Mouse (Mus musculus): Measurements from ENCODE around the gene Cped1. TPM values are rescaled to one million over a fixed set of nuclear protein-coding genes. Genes with fewer than 3 reads are reported as not detected.

The Cped1 gene
- polyA plus RNA-seq, 1 experiment from 2014 or later: 10.4 TPM

DNA sequence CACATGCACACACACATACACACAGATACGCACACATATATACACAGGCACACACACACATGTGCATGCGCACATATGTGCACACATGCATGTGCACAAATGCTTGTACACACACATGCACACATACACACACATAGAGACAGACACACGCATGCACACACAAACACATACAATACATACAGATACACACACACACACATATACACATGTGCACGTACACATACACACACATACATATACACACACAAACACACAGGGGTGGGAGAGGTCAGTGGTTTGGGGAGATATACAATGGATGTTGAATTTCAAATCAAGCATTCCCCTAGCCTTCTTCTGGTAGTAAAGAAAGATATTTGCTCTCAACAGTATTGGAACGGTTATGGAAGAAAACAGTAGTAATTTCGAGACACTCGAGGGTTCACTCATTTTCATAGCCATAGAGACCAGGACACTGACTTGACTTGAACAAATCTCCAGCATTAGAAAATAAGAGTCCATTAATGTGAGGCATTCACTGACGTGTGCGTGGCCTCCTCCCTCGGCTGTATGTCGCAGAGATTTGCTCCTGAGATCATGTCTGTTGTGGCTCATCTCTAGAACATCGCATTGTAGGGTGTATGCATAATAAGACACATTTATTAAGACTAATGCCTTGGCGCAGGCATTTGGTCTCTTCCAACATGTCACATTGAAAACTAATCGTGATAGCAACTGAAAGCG is 85.0 kb downstream of the Cped1 start:
- H3K36me3 ChIP-seq (ENCODE audit: control insufficient read depth, insufficient read depth, low read length): no peaks in the 10 kb centered on the region
- H3K27me3 ChIP-seq (ENCODE audit: control insufficient read depth, insufficient read depth, low read length): no peaks in the 10 kb centered on the region
- no peaks in the 10 kb centered on the region for H3K4me1 ChIP-seq (replicated peaks; ENCODE audit: control insufficient read depth, insufficient read depth)
- peak overlapping the region; percentile 56 for H3K27ac ChIP-seq (replicated peaks)
- H3K9me3 ChIP-seq (ENCODE audit: control insufficient read depth, low read length): no peaks in the 10 kb centered on the region
- 70% methylated on average over 15 of the region's 15 CpGs for WGBS
- ATAC-seq (ENCODE audit: low FRiP score, low TSS enrichment): no peak
- peak overlapping the region; percentile 33 for H3K4me2 ChIP-seq (replicated peaks; ENCODE audit: low read depth)
- no peak for DNase-seq (ENCODE audit: low spot score)
- H3K9ac ChIP-seq (ENCODE audit: low read length): no peak overlapping the region
- peak overlapping the region; percentile 19; the same call in 1 of the 2 replicates for H3K4me3 ChIP-seq (ENCODE audit: low read depth, low read length)
- TF ChIP-seq EP300 (optimal IDR thresholded peaks at IDR 0.05) (no peak), CTCF (IDR thresholded peaks at IDR 0.05; ENCODE audit: low read depth) (no peak)

DNA sequence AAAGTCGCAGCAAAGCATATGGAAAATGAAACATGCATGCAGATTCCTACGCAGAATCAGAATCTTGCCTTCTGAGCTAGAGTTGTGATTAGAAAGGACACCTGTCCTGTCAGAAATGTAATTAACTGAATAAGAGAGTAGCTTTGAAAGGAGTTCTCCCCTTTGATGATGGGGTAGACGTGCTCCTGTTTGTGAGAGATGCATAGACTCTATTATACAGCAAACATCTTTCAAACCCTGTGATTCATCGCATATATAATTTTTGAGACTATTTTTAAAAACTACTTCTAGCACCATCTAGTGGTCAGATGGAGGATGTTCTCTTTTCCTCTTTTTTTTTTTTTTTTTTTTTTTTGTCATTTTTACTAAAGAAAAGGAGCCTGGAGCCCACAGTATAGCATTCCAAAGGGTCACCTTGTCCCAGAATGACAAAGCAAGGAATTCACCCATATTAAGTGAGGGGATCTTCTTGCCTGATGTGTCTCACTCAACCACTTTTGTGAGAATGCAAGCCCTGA is 85.7 kb downstream of the Cped1 start:
- WGBS: 25% methylated on average over 4 of the region's 4 CpGs
- Histone ChIP-seq H3K27ac (replicated peaks) (peak overlapping the region; percentile 56), H3K9me3 (ENCODE audit: control insufficient read depth, low read length) (no peaks in the 10 kb centered on the region), H3K36me3 (ENCODE audit: control insufficient read depth, insufficient read depth, low read length) (no peaks in the 10 kb centered on the region), H3K4me3 (ENCODE audit: low read depth, low read length) (peak overlapping the region; percentile 19; the same call in 1 of the 2 replicates), H3K9ac (ENCODE audit: low read length) (no peak overlapping the region), H3K27me3 (ENCODE audit: control insufficient read depth, insufficient read depth, low read length) (no peaks in the 10 kb centered on the region), H3K4me1 (replicated peaks; ENCODE audit: control insufficient read depth, insufficient read depth) (no peaks in the 10 kb centered on the region), H3K4me2 (replicated peaks; ENCODE audit: low read depth) (peak overlapping the region; percentile 33)
- DNase-seq (ENCODE audit: low spot score) (no peak), ATAC-seq (ENCODE audit: low FRiP score, low TSS enrichment) (no peak)
- no peak for TF ChIP-seq EP300 (optimal IDR thresholded peaks at IDR 0.05)
- peak; percentile 71 for TF ChIP-seq CTCF (IDR thresholded peaks at IDR 0.05; ENCODE audit: low read depth)

DNA sequence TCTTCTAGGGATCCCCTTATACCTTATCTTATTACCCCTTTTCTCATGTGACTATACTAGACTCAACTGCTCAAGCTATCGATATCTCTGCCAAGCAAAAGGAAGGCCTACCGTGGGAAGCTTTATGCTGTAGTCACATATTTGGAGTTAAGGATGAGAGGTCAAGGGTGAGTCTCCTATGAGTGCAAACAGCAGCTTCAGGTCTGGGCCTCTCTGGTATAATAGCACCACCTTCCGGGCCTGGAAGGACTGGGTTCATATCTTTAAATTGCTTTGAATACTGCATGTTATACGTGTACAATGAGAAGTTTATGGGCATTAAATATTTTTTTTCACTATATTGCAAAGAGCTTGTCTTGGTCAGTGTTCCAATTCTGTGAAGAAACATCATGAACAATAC is 87.0 kb downstream of the Cped1 start:
- Histone ChIP-seq H3K4me2 (replicated peaks; ENCODE audit: low read depth) (no peak overlapping the region), H3K4me3 (ENCODE audit: low read depth, low read length) (no peak overlapping the region), H3K9ac (ENCODE audit: low read length) (no peak overlapping the region), H3K36me3 (ENCODE audit: control insufficient read depth, insufficient read depth, low read length) (no peaks in the 10 kb centered on the region), H3K4me1 (replicated peaks; ENCODE audit: control insufficient read depth, insufficient read depth) (no peaks in the 10 kb centered on the region), H3K27ac (replicated peaks) (no peak overlapping the region), H3K27me3 (ENCODE audit: control insufficient read depth, insufficient read depth, low read length) (no peaks in the 10 kb centered on the region), H3K9me3 (ENCODE audit: control insufficient read depth, low read length) (no peaks in the 10 kb centered on the region)
- TF ChIP-seq CTCF (IDR thresholded peaks at IDR 0.05; ENCODE audit: low read depth) (peak; percentile 34; the same call in 1 of the 2 replicates), EP300 (optimal IDR thresholded peaks at IDR 0.05) (no peak)
- 69% methylated on average over 4 of the region's 4 CpGs for WGBS
- DNase-seq (ENCODE audit: low spot score) (no peak), ATAC-seq (ENCODE audit: low FRiP score, low TSS enrichment) (no peak)

DNA sequence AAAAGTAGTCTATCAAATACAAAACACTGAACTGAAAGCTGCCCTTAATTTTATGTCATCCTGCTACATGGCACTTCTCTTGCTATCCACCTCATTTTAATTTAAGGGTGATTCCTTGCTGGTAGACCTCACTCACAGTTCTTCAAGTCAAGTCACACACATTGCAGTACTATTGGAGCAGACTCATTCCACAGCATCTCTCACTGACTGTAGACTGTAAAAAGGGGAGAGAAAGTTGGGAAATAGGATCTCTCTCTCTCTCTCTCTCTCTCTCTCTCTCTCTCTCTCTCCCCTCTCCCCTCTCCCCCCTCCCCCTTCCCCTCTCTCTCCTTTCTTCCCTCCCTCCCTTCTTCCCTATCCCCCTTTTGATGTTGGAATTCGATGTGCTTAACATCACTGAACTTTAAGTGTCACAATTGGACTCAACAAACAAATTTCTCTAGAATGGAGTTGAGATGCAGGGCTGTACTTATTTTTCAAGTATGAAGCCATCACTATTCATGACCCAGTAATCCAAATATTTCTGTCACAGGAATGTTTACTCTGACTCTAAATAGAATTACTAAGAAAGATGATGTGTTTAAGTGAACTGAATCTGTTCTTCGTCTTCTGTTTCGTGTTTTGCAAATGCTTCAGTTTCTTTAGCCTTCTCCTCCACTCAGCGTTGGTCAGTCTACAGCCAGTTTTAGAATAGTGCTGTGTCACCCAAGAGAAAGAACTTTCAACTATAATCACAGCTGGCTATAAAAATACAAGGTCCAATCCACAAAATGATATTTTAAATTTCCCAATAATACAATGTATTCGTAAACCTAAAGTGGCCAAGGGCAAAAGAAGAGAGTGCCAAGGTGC is 88.7 kb downstream of the Cped1 start:
- Histone ChIP-seq H3K9ac (ENCODE audit: low read length) (no peak overlapping the region), H3K9me3 (ENCODE audit: control insufficient read depth, low read length) (no peaks in the 10 kb centered on the region), H3K27ac (replicated peaks) (peak overlapping the region; percentile 61), H3K4me1 (replicated peaks; ENCODE audit: control insufficient read depth, insufficient read depth) (no peaks in the 10 kb centered on the region), H3K27me3 (ENCODE audit: control insufficient read depth, insufficient read depth, low read length) (no peaks in the 10 kb centered on the region), H3K4me2 (replicated peaks; ENCODE audit: low read depth) (no peak overlapping the region), H3K36me3 (ENCODE audit: control insufficient read depth, insufficient read depth, low read length) (no peaks in the 10 kb centered on the region), H3K4me3 (ENCODE audit: low read depth, low read length) (no peak overlapping the region)
- DNase-seq (ENCODE audit: low spot score): no peak
- no peak; the same call in 1 of the 2 replicates for ATAC-seq (ENCODE audit: low FRiP score, low TSS enrichment)
- TF ChIP-seq EP300 (optimal IDR thresholded peaks at IDR 0.05) (no peak), CTCF (IDR thresholded peaks at IDR 0.05; ENCODE audit: low read depth) (no peak)
- WGBS: 40% methylated on average over 5 of the region's 5 CpGs

DNA sequence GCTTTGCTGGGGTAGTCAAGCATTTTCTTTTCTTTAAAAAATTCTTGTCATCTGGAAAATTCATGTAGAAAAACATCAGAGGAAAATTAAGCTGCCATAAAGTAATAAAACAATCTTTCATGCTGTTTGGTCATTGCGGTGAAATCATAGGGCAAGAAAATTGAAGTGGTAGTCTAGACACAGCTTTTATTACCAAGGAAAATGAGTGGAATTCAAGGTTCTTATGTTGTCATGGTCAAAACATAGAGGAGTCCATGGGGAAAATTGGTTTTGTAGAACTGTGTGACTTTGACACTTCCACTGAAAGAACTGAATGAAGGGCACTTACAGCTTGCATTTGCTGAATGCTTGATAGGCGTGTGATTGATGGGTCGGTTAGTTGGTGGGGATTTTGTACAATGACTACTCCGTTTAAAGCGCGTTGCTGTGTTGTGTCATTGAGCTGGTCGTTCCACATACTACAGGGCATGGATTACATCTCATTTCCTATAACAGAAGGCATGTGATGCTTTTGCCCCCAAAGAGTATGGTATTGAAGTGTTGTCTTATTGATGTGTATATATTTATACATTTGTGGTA is 93.1 kb downstream of the Cped1 start:
- Histone ChIP-seq H3K9me3 (ENCODE audit: control insufficient read depth, low read length) (no peaks in the 10 kb centered on the region), H3K9ac (ENCODE audit: low read length) (no peak overlapping the region), H3K4me1 (replicated peaks; ENCODE audit: control insufficient read depth, insufficient read depth) (no peaks in the 10 kb centered on the region), H3K27me3 (ENCODE audit: control insufficient read depth, insufficient read depth, low read length) (no peaks in the 10 kb centered on the region), H3K4me3 (ENCODE audit: low read depth, low read length) (no peak overlapping the region), H3K27ac (replicated peaks) (no peak overlapping the region), H3K4me2 (replicated peaks; ENCODE audit: low read depth) (no peak overlapping the region), H3K36me3 (ENCODE audit: control insufficient read depth, insufficient read depth, low read length) (no peaks in the 10 kb centered on the region)
- DNase-seq (ENCODE audit: low spot score) (no peak), ATAC-seq (ENCODE audit: low FRiP score, low TSS enrichment) (no peak)
- WGBS: 84% methylated on average over 7 of the region's 7 CpGs
- no peak for TF ChIP-seq EP300 (optimal IDR thresholded peaks at IDR 0.05)
- no peak for TF ChIP-seq CTCF (IDR thresholded peaks at IDR 0.05; ENCODE audit: low read depth)
